Mouse (Mus musculus): ENCODE measurements around the gene Zdhhc14.

Gene Zdhhc14

DNA sequence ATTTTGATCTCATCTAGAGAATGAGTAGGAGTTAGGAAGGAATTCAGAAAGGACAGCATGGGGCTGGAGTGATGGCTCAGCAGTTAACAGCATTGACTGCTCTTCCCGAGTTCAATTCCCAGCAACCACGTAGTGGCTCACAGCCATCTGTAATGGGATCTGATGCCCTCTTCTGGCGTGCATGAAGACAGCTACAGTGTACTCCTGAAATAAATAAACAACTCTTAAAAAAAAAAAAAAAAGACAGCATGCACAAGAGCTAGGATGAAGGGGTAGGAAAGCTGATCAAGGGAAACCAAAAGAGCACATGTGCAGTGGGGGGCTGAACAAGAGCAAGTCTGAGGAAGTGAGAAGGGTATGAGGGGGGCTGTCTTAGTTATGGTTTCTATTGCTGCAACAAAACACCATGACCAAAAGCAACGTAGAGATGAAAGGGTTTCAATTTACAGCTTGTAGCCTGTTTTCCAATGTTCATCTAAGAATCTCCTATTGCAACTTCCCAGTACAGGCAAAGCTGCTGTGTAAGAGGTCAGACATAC is 237.3 kb downstream of the Zdhhc14 start:
- DNase-seq (ENCODE audit: low spot score in 2 of 2) = no peak

DNA sequence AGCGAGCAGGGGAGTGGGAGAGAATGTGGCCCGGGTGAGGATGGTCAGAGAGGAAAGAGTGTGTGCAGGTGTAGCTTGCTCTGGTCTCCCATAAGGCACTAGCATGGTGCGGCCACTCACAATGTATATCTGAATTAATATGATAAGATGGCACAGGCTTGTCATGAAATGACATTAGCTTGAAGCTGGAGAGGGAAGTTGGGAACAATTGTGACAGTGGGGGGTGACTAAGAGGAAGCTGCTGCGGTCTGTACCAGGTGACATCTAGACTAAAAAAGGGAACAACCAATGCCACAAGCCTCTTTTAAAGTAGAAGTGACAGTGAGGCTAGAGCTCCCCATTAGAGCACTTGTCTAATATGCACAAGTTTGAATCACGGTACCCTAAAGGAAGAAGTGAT is 238.2 kb downstream of the Zdhhc14 start:
- peak in 1 of 2 experiments; percentile 33 for DNase-seq (ENCODE audit: low spot score in 2 of 2)

DNA sequence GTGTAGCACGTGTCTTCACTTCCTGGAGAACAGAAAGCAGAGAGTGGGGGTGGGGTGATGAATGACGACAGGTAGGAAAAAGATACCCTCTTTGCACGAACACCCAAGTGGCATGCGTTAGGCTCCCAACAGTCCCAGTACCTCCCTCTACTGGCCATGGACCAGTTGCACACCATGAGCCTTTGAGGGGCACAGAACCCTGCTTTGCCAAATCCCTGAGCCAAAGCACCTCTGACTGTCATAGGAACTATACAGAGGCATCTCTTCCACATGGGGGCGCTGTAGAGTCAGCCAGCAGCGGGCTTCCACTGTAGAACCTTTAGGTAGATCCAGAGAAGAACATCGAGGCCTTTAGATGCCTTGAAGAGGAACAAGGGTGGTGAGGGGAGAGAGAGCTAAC is 241.0 kb downstream of the Zdhhc14 start:
- DNase-seq (ENCODE audit: low spot score in 2 of 2) = peak; percentile 33 to 83

DNA sequence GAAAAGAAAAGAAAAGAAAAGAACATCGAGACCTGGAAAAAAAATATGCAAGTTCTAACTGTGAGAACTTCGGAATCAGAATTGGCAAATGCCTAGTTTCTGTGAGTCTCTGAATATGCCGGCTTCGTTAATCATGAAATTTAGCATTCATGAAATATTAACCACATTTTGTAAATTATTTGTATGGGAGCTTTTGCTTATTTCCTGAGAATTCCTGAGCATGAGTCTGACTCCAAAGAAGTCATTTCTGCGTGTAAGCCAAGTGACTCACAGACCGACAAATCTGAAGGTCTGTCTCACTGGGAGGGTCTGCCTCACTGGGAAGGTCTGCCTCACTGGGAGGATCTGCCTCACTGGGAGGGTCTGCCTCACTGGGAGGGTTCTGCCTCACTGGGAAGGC is 248.7 kb downstream of the Zdhhc14 start:
- DNase-seq (ENCODE audit: low spot score in 2 of 2) = no peak

DNA sequence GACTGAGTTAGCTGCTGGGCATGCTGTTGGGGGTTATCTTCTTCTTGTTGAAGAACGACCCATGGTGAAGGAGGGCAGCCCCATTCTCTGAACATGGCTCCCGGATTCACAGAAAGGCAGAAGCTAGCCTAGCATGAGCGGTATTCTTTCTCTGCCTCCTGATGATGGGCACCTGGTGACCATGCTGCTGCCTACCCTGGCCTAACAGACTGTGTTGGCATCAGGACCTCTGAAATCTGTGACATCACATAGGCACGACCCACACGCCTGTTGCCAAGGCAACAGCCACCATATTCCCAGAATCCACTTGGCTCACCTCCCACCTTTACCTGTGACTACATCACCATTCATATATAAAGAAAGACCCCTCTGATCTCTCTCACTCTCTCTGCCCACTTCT is 251.7 kb downstream of the Zdhhc14 start:
- no peak for DNase-seq (ENCODE audit: low spot score in 2 of 2)

- peak in 1 of 2 experiments; percentile 36 for DNase-seq (ENCODE audit: low spot score in 2 of 2)
Measured at GRCm38 (mm10) chr17:5746378-5746777, 254.0 kb downstream of the Zdhhc14 start.

DNA sequence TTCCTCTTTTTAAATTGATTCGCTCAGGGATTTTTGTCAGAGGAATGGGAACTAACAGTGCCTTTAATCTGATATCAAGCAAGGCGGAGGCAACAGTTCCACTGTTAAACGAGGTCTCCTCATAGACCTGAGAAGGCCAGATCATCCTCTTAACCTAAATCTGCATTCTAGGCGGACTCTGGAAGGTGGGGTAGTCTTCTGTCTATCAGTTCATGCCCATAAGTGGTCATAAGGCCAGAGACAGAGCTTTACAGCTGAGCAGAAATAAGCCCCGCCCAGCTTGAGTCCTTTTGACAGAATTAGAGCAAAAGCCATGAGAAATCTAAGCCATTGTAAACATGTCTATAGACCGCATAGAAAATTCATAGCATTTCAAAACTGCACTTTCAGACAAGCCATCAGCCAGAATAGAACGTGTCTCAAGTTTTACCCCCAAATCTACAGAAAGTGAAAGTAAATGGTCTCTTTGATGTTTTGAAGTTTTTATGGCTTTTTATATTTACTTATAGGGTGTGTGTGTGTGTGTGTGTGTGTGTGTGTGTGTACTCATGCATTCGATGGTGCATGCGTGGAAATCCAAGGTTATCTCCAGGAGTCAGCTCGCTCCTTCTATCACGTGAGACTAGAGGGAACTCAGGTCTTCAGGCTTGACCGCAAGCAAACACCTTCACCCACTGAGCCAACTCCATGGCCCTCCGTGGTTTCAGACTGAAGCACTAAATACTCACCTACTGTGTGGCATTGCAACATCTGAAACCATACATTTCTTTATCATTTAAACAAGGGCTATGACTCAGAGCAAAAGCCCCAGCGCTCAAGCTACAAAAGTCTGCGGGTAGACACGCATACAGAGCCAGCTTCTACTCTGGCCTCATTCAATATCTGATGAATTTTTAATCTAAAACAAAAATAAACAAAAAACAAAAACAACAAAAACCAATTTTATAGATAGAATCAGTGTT is 255.5 kb downstream of the Zdhhc14 start:
- DNase-seq (ENCODE audit: low spot score in 2 of 2) = no peak

DNA sequence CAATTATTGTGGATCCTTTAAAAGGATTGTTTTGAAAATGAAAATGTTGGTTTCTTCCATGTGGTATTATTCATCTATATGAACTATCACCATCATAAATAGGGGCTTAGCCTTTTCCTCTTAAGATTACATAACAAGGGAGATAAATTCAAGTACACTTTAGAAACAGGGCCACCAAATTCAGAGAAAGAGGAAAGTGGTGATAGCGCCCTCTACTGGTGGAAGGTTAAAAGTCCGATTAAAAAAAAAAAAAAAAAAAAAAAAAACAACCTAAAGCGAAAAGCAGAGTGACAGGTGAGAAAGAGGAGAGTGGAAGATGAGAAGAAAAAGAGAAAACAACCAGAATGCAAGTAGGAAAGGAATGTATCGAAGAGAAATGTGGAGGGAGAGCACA is 256.1 kb downstream of the Zdhhc14 start:
- peak in 1 of 2 experiments; percentile 48 for DNase-seq (ENCODE audit: low spot score in 2 of 2)

DNA sequence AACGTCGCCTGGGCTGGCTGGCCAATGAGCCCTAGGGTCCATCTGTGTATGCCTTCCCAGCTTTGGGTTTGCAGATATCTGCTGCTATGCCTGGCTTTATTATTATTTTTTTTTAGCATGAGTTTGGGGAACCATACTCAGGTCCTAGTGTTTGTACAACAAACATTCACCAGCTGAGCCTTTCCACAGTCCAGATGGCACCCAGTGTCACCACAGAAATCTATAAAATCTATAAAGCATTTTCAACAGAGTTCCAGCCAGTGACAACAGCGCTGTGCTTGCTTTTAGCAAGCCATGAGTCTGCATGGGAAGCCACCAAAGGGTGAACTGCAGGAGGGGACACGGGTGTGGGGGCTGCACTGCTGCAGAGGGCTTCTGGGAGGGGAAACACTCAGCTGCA is 257.9 kb downstream of the Zdhhc14 start:
- no peak for DNase-seq (ENCODE audit: low spot score in 2 of 2)

- no peak for DNase-seq (ENCODE audit: low spot score in 2 of 2)
Measured at GRCm38 (mm10) chr17:5751066-5751465, 258.7 kb downstream of the Zdhhc14 start.

GRCm38 (mm10) chr17:5752322-5752715 is 260.0 kb downstream of the Zdhhc14 start:
- no peak for DNase-seq (ENCODE audit: low spot score in 2 of 2)

DNA sequence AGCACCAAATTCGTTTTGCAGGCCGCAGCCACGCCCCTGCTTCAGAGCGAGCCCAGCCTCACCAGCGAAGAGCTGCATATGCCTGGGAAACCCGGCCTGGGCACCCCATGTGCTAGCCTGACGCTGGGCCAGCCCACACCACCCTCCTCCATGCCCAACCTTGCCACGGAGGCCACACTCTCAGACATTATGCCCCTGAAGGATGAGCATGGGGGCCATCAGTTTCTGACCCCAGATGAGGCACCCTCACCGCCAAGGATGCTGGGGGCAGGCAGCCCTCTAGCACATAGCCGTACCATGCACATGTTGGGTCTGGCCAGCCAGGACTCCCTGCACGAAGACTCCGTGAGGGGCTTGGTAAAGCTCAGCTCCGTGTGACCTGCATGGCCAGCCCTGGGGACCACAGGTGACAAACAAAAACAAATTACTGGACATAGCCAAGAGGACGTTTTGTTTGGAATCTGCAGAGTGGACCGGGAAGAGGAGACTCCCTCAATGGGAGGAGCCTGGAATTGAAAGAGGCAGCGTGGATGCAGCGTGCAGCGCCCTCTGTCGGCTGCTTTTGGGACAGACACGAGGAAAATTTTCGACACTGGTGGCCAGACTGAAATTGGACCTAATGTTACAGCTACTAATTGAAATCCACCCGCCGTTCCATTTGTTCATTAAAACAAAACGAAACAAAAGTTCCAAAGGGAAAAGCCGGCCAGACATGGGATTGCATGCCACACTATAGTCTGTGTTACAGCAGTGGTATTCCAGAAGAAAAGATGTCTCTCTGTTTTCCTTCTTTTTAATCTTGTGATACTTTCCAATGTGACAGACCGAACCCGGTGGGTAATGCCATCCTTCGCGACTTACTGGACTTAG is 260.6 kb downstream of the Zdhhc14 start:
- DNase-seq (ENCODE audit: low spot score in 2 of 2) = peak; percentile 51 to 71

DNA sequence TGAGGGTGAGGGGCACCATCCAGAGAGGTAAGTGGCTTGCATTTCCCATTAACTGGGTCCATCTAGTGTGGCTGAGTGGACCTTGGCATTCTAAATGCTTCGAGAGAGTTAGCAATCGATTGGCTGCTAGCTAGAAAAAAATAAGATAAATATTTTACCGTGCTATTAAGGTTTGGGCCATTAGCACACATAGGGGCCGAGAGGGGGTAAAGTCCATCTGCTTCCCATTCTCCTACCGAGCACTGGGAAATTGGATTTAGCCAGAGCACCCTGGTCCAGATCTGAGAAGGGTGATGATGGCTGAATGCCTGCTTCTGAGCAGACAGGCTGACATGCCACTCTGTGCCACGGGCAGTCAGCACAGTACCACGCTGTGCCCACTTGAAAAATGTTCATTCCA is 263.1 kb downstream of the Zdhhc14 start:
- DNase-seq (ENCODE audit: low spot score in 2 of 2) = no peak

DNA sequence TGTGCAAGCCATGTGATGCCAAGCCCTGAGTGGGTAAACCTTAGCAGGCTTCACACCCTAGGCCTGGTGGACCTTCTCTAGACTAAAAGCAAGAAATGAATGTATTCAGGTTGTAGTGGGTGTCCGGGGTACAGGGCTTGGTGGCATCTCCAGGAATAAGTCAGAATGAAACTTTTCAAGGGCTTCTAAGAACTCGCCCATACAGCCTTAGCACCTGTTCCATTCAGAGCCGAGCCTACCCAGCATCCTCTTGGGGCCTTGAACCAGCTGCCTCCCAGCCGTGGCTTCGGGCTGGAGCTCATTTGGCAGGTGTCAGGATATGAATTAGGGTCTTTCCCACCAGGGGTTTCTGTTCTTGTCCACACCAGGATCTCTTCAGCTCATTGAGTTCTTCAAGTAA is 263.7 kb downstream of the Zdhhc14 start:
- no peak for DNase-seq (ENCODE audit: low spot score in 2 of 2)

- no peak for DNase-seq (ENCODE audit: low spot score in 2 of 2)
Measured at GRCm38 (mm10) chr17:5756855-5757254, 264.5 kb downstream of the Zdhhc14 start.

DNA sequence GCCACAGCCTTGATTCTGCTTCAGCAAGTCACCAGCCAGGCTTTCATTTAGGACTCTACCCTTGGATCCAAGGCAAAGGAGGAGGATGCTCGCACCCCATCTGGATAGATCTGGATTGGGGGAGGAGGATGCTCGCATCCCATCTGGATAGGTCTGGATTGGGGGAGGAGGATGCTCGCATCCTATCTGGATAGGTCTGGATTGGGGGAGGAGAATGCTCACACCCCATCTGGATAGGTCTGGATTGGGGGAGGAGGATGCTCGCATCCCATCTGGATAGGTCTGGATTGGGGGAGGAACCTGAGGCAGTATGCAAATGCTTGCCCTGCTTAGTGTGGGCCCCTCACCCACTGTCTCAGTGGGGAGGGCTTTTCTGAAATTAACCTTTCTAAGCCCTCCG is 271.4 kb downstream of the Zdhhc14 start:
- DNase-seq (ENCODE audit: low spot score in 2 of 2) = no peak

DNA sequence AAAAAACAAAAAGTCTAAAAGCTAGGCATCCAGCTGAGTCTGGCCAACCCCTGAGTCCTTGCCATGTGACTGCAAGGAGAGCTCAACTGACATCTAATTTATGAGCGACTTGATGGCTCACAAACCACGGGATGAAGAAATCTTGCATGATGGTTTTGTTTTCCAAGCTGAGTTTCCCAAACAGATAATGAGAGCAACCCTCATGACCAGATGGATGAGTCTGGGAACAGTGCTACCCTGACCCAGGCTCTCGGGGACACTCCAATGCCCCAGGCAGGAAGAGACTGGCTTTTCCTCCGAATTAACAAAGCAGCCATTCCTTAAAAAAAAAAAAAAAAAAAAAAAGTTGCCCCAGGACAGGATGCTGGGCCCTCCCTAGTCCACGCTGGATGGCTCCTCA is 271.9 kb downstream of the Zdhhc14 start:
- DNase-seq (ENCODE audit: low spot score in 2 of 2) = no peak

DNA sequence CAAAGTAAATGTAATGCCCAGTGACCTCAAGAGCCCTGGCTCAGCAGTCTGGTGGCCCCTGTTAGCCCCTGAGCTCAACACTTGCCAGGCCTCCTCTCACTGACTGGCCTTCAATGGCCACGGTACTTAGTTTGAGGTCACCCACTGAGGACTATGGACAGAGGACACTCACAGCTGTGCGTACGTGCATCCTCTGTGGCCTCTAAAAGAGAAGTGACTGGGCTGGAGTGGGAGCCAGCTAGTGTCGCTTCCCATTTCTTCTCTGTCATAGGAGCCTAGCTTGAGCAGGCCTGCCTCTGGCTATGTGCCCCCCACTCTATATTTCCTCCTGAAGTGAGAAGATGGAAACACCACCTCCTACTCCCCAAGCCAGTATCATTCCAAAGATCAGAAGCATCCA is 273.4 kb downstream of the Zdhhc14 start:
- no peak for DNase-seq (ENCODE audit: low spot score in 2 of 2)

GRCm38 (mm10) chr17:5768164-5768705 is 275.9 kb downstream of the Zdhhc14 start:
- no peak for DNase-seq (ENCODE audit: low spot score in 2 of 2)

DNA sequence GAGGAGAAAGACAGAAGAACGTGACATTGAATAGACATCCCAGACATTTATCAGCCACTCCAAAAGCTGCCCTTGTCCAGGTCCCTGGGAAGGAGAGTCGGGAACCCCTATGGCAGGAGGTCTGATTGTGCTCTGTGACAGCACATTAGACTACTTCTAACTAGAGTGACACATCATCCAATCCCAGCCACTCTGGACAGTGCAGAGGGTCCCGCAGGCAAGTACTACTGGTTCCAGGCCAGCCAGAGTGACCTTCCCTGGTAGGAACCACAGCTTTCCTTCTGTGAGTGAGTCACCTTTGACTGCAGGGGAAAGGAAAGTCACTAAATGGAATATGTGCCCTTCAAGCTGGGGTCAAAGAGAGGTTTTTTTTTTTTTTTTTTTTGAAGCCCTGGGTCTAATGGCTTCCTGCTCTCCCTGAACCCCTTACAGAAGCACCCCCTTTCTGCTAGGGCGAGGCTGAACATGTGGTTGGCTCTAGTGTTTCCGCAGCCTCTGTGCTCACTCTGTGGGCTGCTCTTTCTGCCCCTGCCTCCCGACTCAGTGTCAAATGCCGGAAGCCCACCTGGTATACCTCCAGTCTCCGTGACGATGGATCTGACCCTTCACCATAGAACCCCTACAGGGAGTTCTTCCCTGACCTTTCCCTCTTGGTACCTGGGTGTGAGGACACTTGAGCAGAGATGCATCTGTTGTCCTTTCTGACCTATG is 276.6 kb downstream of the Zdhhc14 start:
- DNase-seq (ENCODE audit: low spot score in 2 of 2) = no peak

DNA sequence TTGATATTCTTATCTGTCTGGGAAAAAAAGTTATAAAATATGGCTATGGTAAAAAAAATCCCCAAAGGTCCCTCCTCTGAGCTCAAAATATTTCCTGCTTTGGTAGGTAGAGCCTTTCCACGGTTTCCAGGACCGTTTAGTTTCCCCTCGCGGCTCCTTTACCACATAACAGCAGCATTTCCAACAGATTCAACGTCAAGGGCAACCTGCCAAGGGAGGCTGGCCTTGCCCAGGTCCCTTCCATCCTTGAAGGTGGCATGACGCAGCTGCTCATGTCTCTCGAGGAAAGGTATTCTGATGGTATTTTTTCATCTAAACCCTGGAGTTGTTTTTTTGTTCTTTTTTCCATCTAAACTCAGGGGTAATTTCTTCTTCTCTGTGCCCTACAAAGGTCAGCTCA is 277.4 kb downstream of the Zdhhc14 start:
- no peak for DNase-seq (ENCODE audit: low spot score in 2 of 2)
